Mouse (Mus musculus): ENCODE measurements around the gene Anxa6.

- TF ChIP-seq POLR2A (IDR thresholded peaks at IDR 0.05; ENCODE audit: borderline replicate concordance, low read depth, low read length) (no peak), CTCF (IDR thresholded peaks at IDR 0.05; ENCODE audit: low read depth, low read length) (no peak)
Measured at GRCm38 (mm10) chr11:54952651-54953050, 80.6 kb downstream of the Anxa6 start.

Data from bone marrow macrophage, adult 2 months (primary cell).